Mouse (Mus musculus): ENCODE measurements around the gene Garnl3. TPM values are rescaled to one million over a fixed set of nuclear protein-coding genes. Genes with fewer than 3 reads are reported as not detected.
A peak's percentile ranks its signal among the peaks of the same experiment; 100 is the strongest.

The Garnl3 gene
- polyA plus RNA-seq, 1 experiment from 2014 or later = 4.6 TPM

GRCm38 (mm10) chr2:32954581-32954980, 176.9 kb downstream of the Garnl3 start:
- Histone ChIP-seq H3K4me2 (no peak overlapping the region), H3K9me3 (ENCODE audit: control insufficient read depth, low read length) (no peaks in the 10 kb centered on the region), H3K4me1 (replicated peaks; ENCODE audit: control insufficient read depth, insufficient read depth, low read length) (no peaks in the 10 kb centered on the region; the same call in 1 of the 2 replicates), H3K4me3 (ENCODE audit: low read depth, low read length) (no peak overlapping the region), H3K27ac (ENCODE audit: low read depth, low read length) (no peak overlapping the region), H3K27me3 (replicated peaks; ENCODE audit: control insufficient read depth, insufficient read depth, low read length) (no peaks in the 10 kb centered on the region), H3K9ac (ENCODE audit: low read depth, low read length) (no peak overlapping the region), H3K36me3 (ENCODE audit: control insufficient read depth, insufficient read depth, low read length) (peaks cover 8% of the 10 kb centered on the region)
- ATAC-seq (replicated peaks; ENCODE audit: low FRiP score) = no peak
- no peak for DNase-seq (ENCODE audit: low spot score)
- 79% methylated on average over 2 of the region's 2 CpGs for WGBS

GRCm38 (mm10) chr2:32947454-32947853, 184.0 kb downstream of the Garnl3 start:
- no peak for ATAC-seq (replicated peaks; ENCODE audit: low FRiP score)
- peaks cover 8% of the 10 kb centered on the region for H3K36me3 ChIP-seq (ENCODE audit: control insufficient read depth, insufficient read depth, low read length)
- WGBS = 88% methylated on average over 11 of the region's 11 CpGs

GRCm38 (mm10) chr2:32940483-32940882, 191.0 kb downstream of the Garnl3 start:
- no peak overlapping the region for H3K4me2 ChIP-seq
- no peaks in the 10 kb centered on the region for H3K4me1 ChIP-seq (replicated peaks; ENCODE audit: control insufficient read depth, insufficient read depth, low read length)
- H3K36me3 ChIP-seq (ENCODE audit: control insufficient read depth, insufficient read depth, low read length) = peaks cover 15% of the 10 kb centered on the region
- H3K9ac ChIP-seq (ENCODE audit: low read depth, low read length) = no peak overlapping the region
- H3K27ac ChIP-seq (ENCODE audit: low read depth, low read length) = no peak overlapping the region
- ATAC-seq (replicated peaks; ENCODE audit: low FRiP score) = no peak
- H3K27me3 ChIP-seq (replicated peaks; ENCODE audit: control insufficient read depth, insufficient read depth, low read length) = no peaks in the 10 kb centered on the region
- DNase-seq (ENCODE audit: low spot score) = no peak
- no peaks in the 10 kb centered on the region for H3K9me3 ChIP-seq (ENCODE audit: control insufficient read depth, low read length)
- H3K4me3 ChIP-seq (ENCODE audit: low read depth, low read length) = no peak overlapping the region
- 91% methylated on average over 4 of the region's 4 CpGs for WGBS

More at GRCm38 (mm10) chr2:32947454-32947853, 184.0 kb downstream of the Garnl3 start:
- no peak overlapping the region for H3K4me2 ChIP-seq
- H3K9me3 ChIP-seq (ENCODE audit: control insufficient read depth, low read length) = no peaks in the 10 kb centered on the region
- H3K27ac ChIP-seq (ENCODE audit: low read depth, low read length) = no peak overlapping the region
- DNase-seq (ENCODE audit: low spot score) = no peak
- H3K9ac ChIP-seq (ENCODE audit: low read depth, low read length) = no peak overlapping the region
- H3K4me3 ChIP-seq (ENCODE audit: low read depth, low read length) = no peak overlapping the region
- no peaks in the 10 kb centered on the region; the same call in 1 of the 2 replicates for H3K4me1 ChIP-seq (replicated peaks; ENCODE audit: control insufficient read depth, insufficient read depth, low read length)
- no peaks in the 10 kb centered on the region for H3K27me3 ChIP-seq (replicated peaks; ENCODE audit: control insufficient read depth, insufficient read depth, low read length)

GRCm38 (mm10) chr2:32939418-32939817, 192.0 kb downstream of the Garnl3 start:
- Histone ChIP-seq H3K4me3 (ENCODE audit: low read depth, low read length) (no peak overlapping the region), H3K36me3 (ENCODE audit: control insufficient read depth, insufficient read depth, low read length) (peaks cover 9% of the 10 kb centered on the region; the same call in 1 of the 2 replicates), H3K4me2 (no peak overlapping the region), H3K4me1 (replicated peaks; ENCODE audit: control insufficient read depth, insufficient read depth, low read length) (no peaks in the 10 kb centered on the region), H3K27me3 (replicated peaks; ENCODE audit: control insufficient read depth, insufficient read depth, low read length) (no peaks in the 10 kb centered on the region), H3K9ac (ENCODE audit: low read depth, low read length) (no peak overlapping the region), H3K27ac (ENCODE audit: low read depth, low read length) (no peak overlapping the region), H3K9me3 (ENCODE audit: control insufficient read depth, low read length) (no peaks in the 10 kb centered on the region)
- ATAC-seq (replicated peaks; ENCODE audit: low FRiP score) (peak; percentile 68), DNase-seq (ENCODE audit: low spot score) (no peak)
- 57% methylated on average over 5 of the region's 5 CpGs for WGBS

GRCm38 (mm10) chr2:32938741-32939140, 192.7 kb downstream of the Garnl3 start:
- Histone ChIP-seq H3K9ac (ENCODE audit: low read depth, low read length) (no peak overlapping the region), H3K4me1 (replicated peaks; ENCODE audit: control insufficient read depth, insufficient read depth, low read length) (no peaks in the 10 kb centered on the region), H3K4me2 (no peak overlapping the region), H3K27ac (ENCODE audit: low read depth, low read length) (no peak overlapping the region), H3K27me3 (replicated peaks; ENCODE audit: control insufficient read depth, insufficient read depth, low read length) (no peaks in the 10 kb centered on the region), H3K36me3 (ENCODE audit: control insufficient read depth, insufficient read depth, low read length) (peaks cover 9% of the 10 kb centered on the region; the same call in 1 of the 2 replicates), H3K9me3 (ENCODE audit: control insufficient read depth, low read length) (no peaks in the 10 kb centered on the region), H3K4me3 (ENCODE audit: low read depth, low read length) (no peak overlapping the region)
- no peak for ATAC-seq (replicated peaks; ENCODE audit: low FRiP score)
- DNase-seq (ENCODE audit: low spot score) = no peak
- 89% methylated on average over 5 of the region's 5 CpGs for WGBS

Other genes starting within 250 kb of the Garnl3 start
- gene Rpl12, start 170.1 kb downstream of the Garnl3 start, polyA plus RNA-seq (2014; fragmentation: Nextera tagmentation; extraction: Ambion mirVana) = 276 and 295 TPM in 2 replicates
- 6.1 and 6.7 TPM in 2 replicates for gene Lrsam1, start 170.0 kb downstream of the Garnl3 start, polyA plus RNA-seq (2014; fragmentation: Nextera tagmentation; extraction: Ambion mirVana)
- gene Slc2a8, start 149.6 kb downstream of the Garnl3 start, polyA plus RNA-seq (2014; fragmentation: Nextera tagmentation; extraction: Ambion mirVana) = 15.0 TPM in 2 replicates
- gene Angptl2, start 84.4 kb upstream of the Garnl3 start, polyA plus RNA-seq (2014; fragmentation: Nextera tagmentation; extraction: Ambion mirVana) = 11.3 and 12.2 TPM in 2 replicates
- gene Ralgps1, start 239.8 kb upstream of the Garnl3 start, polyA plus RNA-seq (2014; fragmentation: Nextera tagmentation; extraction: Ambion mirVana) = 2.7 and 3.0 TPM in 2 replicates